Mouse (Mus musculus): ENCODE measurements at regions not wholly inside any gene's neighbourhood (a gene's known extent, or its start where the extent isn't known, plus 50 kb on each side); places are given as distances from the start of the nearest gene placed in this dataset.
"Not testable (repeated sequence)": the region's sequence is repeated elsewhere in the genome, so short reads cannot be mapped to it uniquely, and the experiment has no call there.

DNA sequence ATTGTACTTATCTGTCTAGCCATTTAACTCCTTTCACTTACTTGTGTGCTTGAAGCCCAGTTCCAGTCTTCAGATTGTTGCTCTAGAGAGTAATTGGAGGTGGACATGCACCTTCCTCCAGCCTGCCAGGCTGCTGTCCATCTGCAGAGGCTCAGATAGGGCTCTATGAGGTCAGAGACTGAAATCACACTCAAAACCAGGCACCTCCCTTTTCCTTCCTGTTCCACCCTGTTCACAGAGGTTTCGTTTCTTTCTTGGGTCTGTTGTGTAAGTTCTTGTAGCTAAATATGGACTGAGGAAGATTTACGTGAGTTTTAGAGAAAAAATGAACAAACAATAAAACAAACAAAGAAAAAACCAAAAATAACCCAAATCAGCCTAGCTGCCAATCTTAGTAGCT, 151.4 kb downstream of the Olfr693 start:
- not testable (repeated sequence) for TF ChIP-seq POLR2A (IDR thresholded peaks at IDR 0.05; ENCODE audit: extremely low read depth, insufficient read depth, low read length); CTCF (IDR thresholded peaks at IDR 0.05; ENCODE audit: low read depth, low read length)

All from liver, adult 2 months (tissue).